Mouse (Mus musculus): ENCODE results near the gene Gm7029. TPM values are rescaled to one million over a fixed set of nuclear protein-coding genes. Genes with fewer than 3 reads are reported as not detected.
A peak's percentile ranks its signal among the peaks of the same experiment; 100 is the strongest.
"Not testable (repeated sequence)": the region's sequence is repeated elsewhere in the genome, so short reads cannot be mapped to it uniquely, and the experiment has no call there.

Gm7029 gene
- polyA plus RNA-seq, 1 experiment from 2014 or later = not detected

DNA sequence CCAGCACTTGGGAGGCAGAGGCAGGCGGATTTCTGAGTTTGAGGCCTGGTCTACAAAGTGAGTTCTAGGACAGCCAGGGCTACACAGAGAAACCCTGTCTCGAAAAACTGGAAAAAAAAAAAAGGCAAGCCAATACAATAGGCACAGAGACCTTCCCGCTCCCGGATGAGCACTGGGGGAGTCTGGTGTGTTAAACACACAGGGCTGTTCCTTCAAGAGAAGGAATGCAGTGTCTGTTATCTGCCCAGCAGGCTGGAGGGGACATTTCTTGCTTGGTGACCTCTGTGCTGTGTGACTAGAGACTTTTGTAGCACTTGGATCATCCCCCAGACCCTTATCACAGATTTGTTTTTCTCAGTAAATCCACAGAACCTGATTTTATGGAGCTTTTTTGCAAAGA lies 28.0 kb downstream of the Gm7029 start:
- no peaks in the 10 kb centered on the region; the same call in 1 of the 2 replicates for H3K79me2 ChIP-seq (ENCODE audit: inconsistent target)
- no peaks in the 10 kb centered on the region for H3K36me3 ChIP-seq (ENCODE audit: inconsistent target)
- H3K4me3 ChIP-seq (ENCODE audit: inconsistent target) = no peak overlapping the region
- peak overlapping the region; percentile 65 for H3K27ac ChIP-seq
- WGBS (ENCODE audit: missing documents) = 100% methylated on average over 4 of the region's 4 CpGs

DNA sequence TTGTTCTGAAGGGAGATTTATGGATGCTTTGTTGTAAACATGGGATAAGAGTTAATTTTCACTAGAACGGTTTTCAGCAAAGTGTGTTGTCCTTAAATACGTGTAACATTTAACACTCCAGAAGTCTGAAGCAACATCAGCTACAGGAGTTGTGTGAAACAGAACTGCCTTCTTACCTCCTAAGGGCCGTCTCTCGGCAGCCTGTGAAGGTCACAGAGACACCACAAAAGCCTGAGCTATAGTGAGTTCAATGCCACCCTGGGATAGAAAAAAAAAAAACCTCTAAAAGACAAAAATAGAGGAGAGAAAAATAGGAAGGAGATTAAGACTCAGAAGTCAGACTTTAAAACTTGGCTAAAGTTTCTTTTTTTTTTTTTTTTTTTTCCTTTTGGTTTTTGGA lies 28.4 kb downstream of the Gm7029 start:
- H3K4me3 ChIP-seq (ENCODE audit: inconsistent target) = no peak overlapping the region
- H3K27ac ChIP-seq = peak overlapping the region; percentile 65
- H3K79me2 ChIP-seq (ENCODE audit: inconsistent target) = peaks cover 3% of the 10 kb centered on the region; the same call in 1 of the 2 replicates
- 63% methylated on average over 4 of the region's 4 CpGs for WGBS (ENCODE audit: missing documents)
- H3K36me3 ChIP-seq (ENCODE audit: inconsistent target) = no peaks in the 10 kb centered on the region

GRCm38 (mm10) chr17:33902491-33902890 lies 28.9 kb downstream of the Gm7029 start:
- WGBS (ENCODE audit: missing documents) = 27% methylated on average over 7 of the region's 7 CpGs
- H3K27ac ChIP-seq = peak overlapping the region; percentile 65
- H3K36me3 ChIP-seq (ENCODE audit: inconsistent target) = no peaks in the 10 kb centered on the region
- H3K4me3 ChIP-seq (ENCODE audit: inconsistent target) = no peak overlapping the region
- H3K79me2 ChIP-seq (ENCODE audit: inconsistent target) = peaks cover 6% of the 10 kb centered on the region; the same call in 1 of the 2 replicates

DNA sequence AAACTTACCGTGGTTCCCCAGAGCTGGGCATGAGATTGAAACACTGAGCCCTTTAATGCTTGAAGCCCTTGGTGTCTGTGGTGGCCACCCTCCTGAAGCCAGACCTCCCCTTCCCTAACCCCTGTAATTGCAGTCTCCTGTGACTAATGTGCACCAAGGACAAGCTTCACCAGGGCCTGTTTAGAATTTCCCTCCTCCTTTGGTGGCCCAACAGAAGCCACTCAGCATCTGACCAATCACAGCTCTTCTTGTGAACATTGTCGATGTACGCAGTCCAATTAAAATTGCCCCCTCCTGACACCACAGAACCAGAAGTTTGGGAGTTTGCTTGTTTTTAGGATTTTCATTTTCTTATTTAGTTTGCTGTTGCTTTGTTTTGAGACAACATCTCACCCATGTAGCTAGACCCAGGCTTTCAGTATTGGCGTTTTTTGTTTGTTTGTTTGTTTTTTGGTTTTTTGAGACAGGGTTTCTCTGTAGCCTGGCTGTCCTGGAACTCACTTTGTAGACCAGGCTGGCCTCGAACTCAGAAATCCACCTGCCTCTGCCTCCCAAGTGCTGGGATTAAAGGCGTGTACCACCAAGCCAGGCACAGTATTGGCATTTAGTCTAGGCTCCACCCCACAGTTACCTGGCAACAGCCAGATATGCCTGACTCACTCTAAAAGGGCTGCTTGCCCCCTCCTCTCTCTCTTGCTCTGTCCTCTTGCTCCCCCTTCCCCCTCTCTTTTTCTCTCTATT lies 30.4 kb downstream of the Gm7029 start:
- peaks cover 17% of the 10 kb centered on the region; the same call in 1 of the 2 replicates for H3K79me2 ChIP-seq (ENCODE audit: inconsistent target)
- peak overlapping the region; percentile 65 for H3K27ac ChIP-seq
- not testable (repeated sequence) for H3K4me3 ChIP-seq (ENCODE audit: inconsistent target); H3K36me3 ChIP-seq (ENCODE audit: inconsistent target)
- 83% methylated on average over 6 of the region's 6 CpGs for WGBS (ENCODE audit: missing documents)

DNA sequence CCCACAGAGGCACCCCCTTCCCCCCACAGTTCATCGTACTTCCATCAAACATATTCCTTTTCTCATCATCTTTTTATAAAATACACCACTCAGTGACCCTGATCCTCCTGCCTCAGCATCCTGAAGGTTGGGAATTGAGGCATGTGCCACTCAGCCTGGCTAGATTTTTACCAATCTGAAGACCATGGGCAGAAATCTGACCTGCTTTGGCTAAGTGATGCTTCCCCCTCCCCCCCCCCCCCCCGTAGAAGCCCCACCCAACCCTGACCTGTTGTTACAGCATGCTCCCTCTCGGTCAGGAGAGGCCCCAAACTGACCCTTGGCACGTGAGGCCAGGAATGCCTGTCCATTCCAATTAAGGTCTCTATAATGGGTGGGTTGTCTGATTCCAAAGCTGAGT lies 31.2 kb downstream of the Gm7029 start, which contains the start of gene Platr17:
Gene Platr17 (plus strand): TSS at position 301 of the 400 bp plus-strand sequence.
- not testable (repeated sequence) for H3K4me3 ChIP-seq (ENCODE audit: inconsistent target); H3K36me3 ChIP-seq (ENCODE audit: inconsistent target)
- Histone ChIP-seq H3K79me2 (ENCODE audit: inconsistent target) (peaks cover 17% of the 10 kb centered on the region; the same call in 1 of the 2 replicates), H3K27ac (0 out of 2 replicates have a peak within 1 kb of the TSS, but pooled peaks have one; percentile 65)
- 64% methylated on average over 3 of the region's 4 CpGs for WGBS (ENCODE audit: missing documents)

- H3K4me3 ChIP-seq (ENCODE audit: inconsistent target) = peak overlapping the region; percentile 70
- H3K27ac ChIP-seq = peak overlapping the region; percentile 51
These were observed 34.9 kb downstream of the Gm7029 start for GRCm38 (mm10) chr17:33908331-33909076.

DNA sequence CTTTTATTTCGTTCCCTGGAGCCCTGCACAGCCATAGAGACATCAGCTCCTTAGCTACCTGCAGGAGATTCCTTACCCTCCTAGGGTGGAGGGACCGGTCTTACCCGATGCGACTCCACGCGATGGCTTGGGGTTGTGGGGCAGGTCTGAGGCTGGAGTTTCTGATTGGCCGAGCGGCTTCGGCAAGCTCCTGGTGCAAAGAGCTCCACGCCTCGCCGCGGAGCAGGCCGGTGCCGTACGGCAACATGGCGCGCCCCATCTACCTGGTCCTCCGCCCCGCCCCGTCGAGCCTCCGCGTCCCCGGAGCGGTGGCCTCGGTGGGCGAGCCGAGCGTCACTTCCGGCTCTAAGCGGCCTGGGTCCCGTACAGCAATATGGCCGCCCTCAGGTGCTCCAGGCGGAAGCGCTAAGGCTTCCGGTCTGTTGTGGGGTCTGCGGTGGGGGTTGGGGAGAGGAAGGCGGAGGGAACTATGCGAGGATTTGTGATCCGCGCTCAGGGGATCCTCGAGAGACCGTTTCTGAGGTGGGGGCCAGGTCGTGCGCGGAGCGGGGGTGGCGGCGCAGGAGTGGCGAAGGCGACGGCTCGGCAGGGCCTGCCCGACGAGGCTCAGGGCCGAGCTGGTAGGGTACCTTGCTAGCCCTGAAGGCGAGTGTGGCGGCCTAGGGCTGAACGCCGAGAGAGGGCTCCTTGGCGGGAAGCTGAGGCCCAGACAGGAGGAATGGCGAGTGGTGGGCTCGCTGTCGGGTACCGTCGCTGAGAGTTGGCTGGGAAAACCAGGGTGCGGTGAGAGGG lies 35.6 kb downstream of the Gm7029 start, which contains the start of gene Daxx:
Gene Daxx (plus strand): TSS at position 338 of the 792 bp plus-strand sequence.
- H3K79me2 ChIP-seq (ENCODE audit: inconsistent target) = peaks cover 61% of the 10 kb centered on the region
- peak within 1 kb of the TSS; percentile 93 for H3K27ac ChIP-seq
- peaks cover 31% of the 10 kb centered on the region; the same call in 1 of the 2 replicates for H3K36me3 ChIP-seq (ENCODE audit: inconsistent target)
- H3K4me3 ChIP-seq (ENCODE audit: inconsistent target) = peak within 1 kb of the TSS; percentile 95
- under 1% methylated on average over 68 of the region's 68 CpGs for WGBS (ENCODE audit: missing documents)

More at GRCm38 (mm10) chr17:33908331-33909076, 34.9 kb downstream of the Gm7029 start:
- peaks cover 23% of the 10 kb centered on the region; the same call in 1 of the 2 replicates for H3K36me3 ChIP-seq (ENCODE audit: inconsistent target)
- H3K79me2 ChIP-seq (ENCODE audit: inconsistent target) = peaks cover 53% of the 10 kb centered on the region
- under 1% methylated on average over 42 of the region's 44 CpGs for WGBS (ENCODE audit: missing documents)

- Histone ChIP-seq H3K36me3 (ENCODE audit: inconsistent target) (peaks cover 37% of the 10 kb centered on the region; the same call in 1 of the 2 replicates), H3K79me2 (ENCODE audit: inconsistent target) (peaks cover 67% of the 10 kb centered on the region), H3K4me3 (ENCODE audit: inconsistent target) (peak overlapping the region; percentile 95), H3K27ac (peak overlapping the region; percentile 93)
- 3% methylated on average over 14 of the region's 14 CpGs for WGBS (ENCODE audit: missing documents)
These were observed 36.2 kb downstream of the Gm7029 start for GRCm38 (mm10) chr17:33909869-33910250.

DNA sequence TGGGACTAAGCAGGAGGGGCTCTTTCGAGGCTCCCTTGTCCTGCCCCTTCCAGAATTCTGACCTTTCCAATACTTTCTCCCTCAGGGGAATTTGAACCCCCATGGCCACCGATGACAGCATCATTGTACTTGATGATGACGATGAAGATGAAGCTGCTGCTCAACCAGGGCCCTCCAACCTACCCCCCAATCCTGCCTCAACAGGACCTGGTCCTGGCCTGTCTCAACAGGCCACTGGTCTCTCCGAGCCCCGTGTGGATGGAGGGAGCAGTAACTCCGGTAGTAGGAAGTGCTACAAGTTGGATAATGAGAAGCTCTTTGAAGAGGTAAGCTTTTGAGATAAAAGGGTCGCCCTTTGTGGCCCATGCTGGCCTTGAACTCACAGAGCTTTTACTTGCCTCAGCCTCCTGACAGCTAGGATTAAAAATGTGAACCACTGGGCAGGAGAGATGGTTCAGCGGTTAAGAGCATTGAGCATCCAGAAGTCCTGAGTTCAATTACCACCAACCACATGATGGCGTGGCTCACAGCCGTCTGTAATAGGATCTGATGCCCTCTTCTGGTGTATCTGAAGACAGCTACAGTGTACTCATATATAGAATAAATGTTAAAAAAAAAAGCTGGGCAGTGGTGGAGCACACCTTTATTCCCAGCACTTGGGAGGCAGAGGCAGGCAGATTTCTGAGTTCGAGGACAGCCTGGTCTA lies 36.9 kb downstream of the Gm7029 start:
- H3K36me3 ChIP-seq (ENCODE audit: inconsistent target) = peaks cover 41% of the 10 kb centered on the region; the same call in 1 of the 2 replicates
- H3K27ac ChIP-seq = peak overlapping the region; percentile 93
- H3K4me3 ChIP-seq (ENCODE audit: inconsistent target) = peak overlapping the region; percentile 95
- WGBS (ENCODE audit: missing documents) = 41% methylated on average over 11 of the region's 11 CpGs
- H3K79me2 ChIP-seq (ENCODE audit: inconsistent target) = peaks cover 70% of the 10 kb centered on the region

DNA sequence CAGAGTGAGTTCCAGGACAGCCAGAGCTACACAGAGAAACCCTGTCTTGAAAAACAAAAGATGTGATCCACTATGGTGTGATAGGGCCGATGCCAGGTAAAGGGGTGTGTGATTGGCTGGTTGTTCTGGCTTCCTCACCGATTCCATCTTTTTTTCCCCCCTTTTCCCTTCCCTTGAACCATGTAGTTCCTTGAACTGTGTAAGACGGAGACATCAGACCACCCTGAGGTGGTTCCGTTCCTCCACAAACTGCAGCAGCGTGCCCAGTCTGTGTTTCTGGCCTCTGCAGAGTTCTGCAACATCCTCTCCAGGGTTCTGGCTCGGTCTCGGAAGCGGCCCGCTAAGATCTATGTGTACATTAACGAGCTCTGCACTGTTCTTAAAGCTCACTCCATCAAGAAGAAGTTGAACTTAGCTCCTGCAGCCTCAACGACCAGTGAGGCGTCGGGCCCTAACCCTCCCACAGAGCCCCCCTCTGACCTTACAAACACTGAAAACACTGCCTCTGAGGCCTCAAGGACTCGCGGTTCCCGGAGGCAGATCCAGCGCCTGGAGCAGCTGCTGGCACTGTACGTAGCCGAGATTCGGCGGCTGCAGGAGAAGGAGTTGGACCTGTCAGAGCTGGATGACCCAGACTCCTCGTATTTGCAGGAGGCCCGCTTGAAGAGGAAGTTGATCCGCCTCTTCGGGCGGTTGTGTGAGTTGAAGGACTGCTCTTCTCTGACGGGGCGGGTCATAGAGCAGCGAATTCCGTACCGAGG lies 37.6 kb downstream of the Gm7029 start:
- peaks cover 71% of the 10 kb centered on the region for H3K79me2 ChIP-seq (ENCODE audit: inconsistent target)
- peaks cover 41% of the 10 kb centered on the region; the same call in 1 of the 2 replicates for H3K36me3 ChIP-seq (ENCODE audit: inconsistent target)
- peak overlapping the region; percentile 95; the same call in 1 of the 2 replicates for H3K4me3 ChIP-seq (ENCODE audit: inconsistent target)
- WGBS (ENCODE audit: missing documents) = 94% methylated on average over 29 of the region's 31 CpGs
- H3K27ac ChIP-seq = no peak overlapping the region

- Histone ChIP-seq H3K36me3 (ENCODE audit: inconsistent target) (peaks cover 43% of the 10 kb centered on the region; the same call in 1 of the 2 replicates), H3K4me3 (ENCODE audit: inconsistent target) (no peak overlapping the region), H3K79me2 (ENCODE audit: inconsistent target) (peaks cover 77% of the 10 kb centered on the region), H3K27ac (no peak overlapping the region)
- WGBS (ENCODE audit: missing documents) = 95% methylated on average over 27 of the region's 28 CpGs
These were observed 38.3 kb downstream of the Gm7029 start for GRCm38 (mm10) chr17:33911813-33912414.

DNA sequence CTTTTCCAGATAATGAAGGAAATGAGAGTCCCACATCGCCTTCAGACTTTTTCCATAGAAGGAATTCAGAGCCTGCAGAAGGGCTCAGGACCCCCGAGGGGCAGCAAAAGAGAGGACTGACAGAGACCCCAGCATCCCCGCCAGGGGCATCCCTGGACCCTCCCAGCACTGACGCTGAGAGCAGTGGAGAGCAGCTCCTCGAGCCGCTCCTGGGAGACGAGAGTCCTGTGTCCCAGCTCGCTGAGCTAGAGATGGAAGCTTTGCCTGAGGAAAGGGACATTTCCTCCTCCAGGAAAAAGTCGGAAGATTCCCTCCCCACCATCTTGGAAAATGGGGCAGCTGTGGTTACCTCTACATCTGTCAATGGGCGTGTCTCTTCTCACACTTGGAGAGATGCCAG lies 39.6 kb downstream of the Gm7029 start:
- peaks cover 79% of the 10 kb centered on the region for H3K79me2 ChIP-seq (ENCODE audit: inconsistent target)
- H3K4me3 ChIP-seq (ENCODE audit: inconsistent target) = no peak overlapping the region
- peaks cover 55% of the 10 kb centered on the region; the same call in 1 of the 2 replicates for H3K36me3 ChIP-seq (ENCODE audit: inconsistent target)
- WGBS (ENCODE audit: missing documents) = 93% methylated on average over 10 of the region's 10 CpGs
- no peak overlapping the region for H3K27ac ChIP-seq
